Mouse (Mus musculus) megakaryocyte, embryonic 14.5 days (primary cell): ENCODE results near the gene Krt24. TPM values are rescaled to one million over a fixed set of nuclear protein-coding genes. Genes with fewer than 3 reads are reported as not detected.

ENCODE experiments used
- H3K27me3 ChIP-seq: replicated peaks from 2 replicates; pipeline ENCODE3; 2012; ENCODE audit warnings: inconsistent platforms
- H3K36me3 ChIP-seq: replicated peaks from 2 replicates; pipeline ENCODE3; 2012; ENCODE audit warnings: low read length, inconsistent platforms, mixed read lengths
- H3K4me1 ChIP-seq: 2 replicates; pipeline ENCODE4 v1.6.1; 2012; ENCODE audit warnings: inconsistent platforms
- H3K4me3 ChIP-seq: replicated peaks from 2 replicates; pipeline ENCODE3; 2012; ENCODE audit warnings: moderate library complexity, mild to moderate bottlenecking, inconsistent platforms
- H3K9me3 ChIP-seq: 2 replicates; pipeline ENCODE4 v1.6.1; 2012; ENCODE audit warnings: inconsistent platforms
- FLI1 ChIP-seq: IDR thresholded peaks from 2 replicates; pipeline ENCODE4 v1.6.1; 2012; ENCODE audit warnings: low read length, inconsistent platforms, mixed read lengths
- GATA1 ChIP-seq: IDR thresholded peaks from 3 replicates; pipeline ENCODE4 v1.6.1; 2012; ENCODE audit warnings: mixed read lengths, low read length, inconsistent platforms, borderline replicate concordance
- polyA plus RNA-seq: library from polyadenylated mRNA; stranded (reverse); fragments of >175 nt; gene quantifications from 2 replicates; pipeline ENCODE4 v1.2.3, GENCODE M21; 2012; ENCODE audit warnings: low replicate concordance; ENCODE audit not compliant: insufficient read depth

Gene Krt24
- polyA plus RNA-seq, 1 experiment, result not detected

- TF ChIP-seq GATA1 (no peak), FLI1 (no peak)
- Histone ChIP-seq H3K4me3 (peak overlapping the region; percentile 65), H3K4me1 (peaks cover 13% of the 10 kb centered on the region), H3K36me3 (no peaks in the 10 kb centered on the region), H3K9me3 (no peaks in the 10 kb centered on the region), H3K27me3 (peaks cover 17% of the 10 kb centered on the region)
These were observed 41.8 kb downstream of the Krt24 start for GRCm38 (mm10) chr11:99243200-99243819.

DNA sequence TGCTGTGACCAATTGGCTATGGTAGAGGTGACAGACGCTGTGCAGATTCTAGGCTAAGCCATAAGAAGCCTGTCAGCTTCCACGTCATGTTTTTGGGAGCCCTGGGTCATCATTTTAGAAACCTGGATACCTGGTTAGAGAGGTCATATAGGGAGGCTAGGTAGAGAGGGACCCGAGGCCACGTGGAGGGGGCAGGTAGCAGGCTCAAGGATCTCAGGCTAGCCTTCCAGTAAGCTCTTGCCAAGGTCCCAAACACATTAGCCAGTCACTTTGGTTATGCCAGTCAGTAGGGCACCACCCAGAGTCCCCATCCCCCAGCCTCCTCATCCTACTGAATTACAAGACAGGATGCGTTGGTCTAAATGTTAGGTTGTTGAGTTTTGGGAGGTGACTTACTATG is 43.0 kb downstream of the Krt24 start:
- H3K36me3 ChIP-seq, result no peaks in the 10 kb centered on the region
- no peak overlapping the region for H3K4me3 ChIP-seq
- TF ChIP-seq FLI1 (no peak), GATA1 (no peak)
- H3K4me1 ChIP-seq, result peaks cover 18% of the 10 kb centered on the region
- peaks cover 20% of the 10 kb centered on the region for H3K27me3 ChIP-seq
- H3K9me3 ChIP-seq, result no peaks in the 10 kb centered on the region

GRCm38 (mm10) chr11:99238468-99238867 is 46.6 kb downstream of the Krt24 start:
- Histone ChIP-seq H3K9me3 (no peaks in the 10 kb centered on the region), H3K27me3 (peaks cover 15% of the 10 kb centered on the region), H3K36me3 (no peaks in the 10 kb centered on the region), H3K4me3 (peak overlapping the region; percentile 71), H3K4me1 (peaks cover 9% of the 10 kb centered on the region)
- TF ChIP-seq GATA1 (no peak), FLI1 (no peak)

GRCm38 (mm10) chr11:99231049-99231816 is 53.8 kb downstream of the Krt24 start:
- peaks cover 19% of the 10 kb centered on the region for H3K36me3 ChIP-seq

GRCm38 (mm10) chr11:99230261-99231048 is 54.6 kb downstream of the Krt24 start, which contains the start of gene Smarce1:
Gene Smarce1, minus strand, starts transcription at chr11:99231017.
- peaks cover 27% of the 10 kb centered on the region for H3K36me3 ChIP-seq

More at GRCm38 (mm10) chr11:99231049-99231816, 53.8 kb downstream of the Krt24 start:
- Histone ChIP-seq H3K4me1 (peaks cover 24% of the 10 kb centered on the region), H3K9me3 (no peaks in the 10 kb centered on the region), H3K4me3 (peak overlapping the region; percentile 96), H3K27me3 (peaks cover 5% of the 10 kb centered on the region)
- TF ChIP-seq FLI1 (no peak), GATA1 (no peak)

More at GRCm38 (mm10) chr11:99230261-99231048, 54.6 kb downstream of the Krt24 start, which contains the start of gene Smarce1:
- peak within 1 kb of the TSS; percentile 96 for H3K4me3 ChIP-seq
- TF ChIP-seq FLI1 (no peak), GATA1 (no peak)
- H3K4me1 ChIP-seq, result peaks cover 26% of the 10 kb centered on the region
- H3K9me3 ChIP-seq, result no peaks in the 10 kb centered on the region
- H3K27me3 ChIP-seq, result peaks cover 5% of the 10 kb centered on the region

Other genes starting within 250 kb of the Krt24 start
- gene Igfbp4, start 244.0 kb downstream of the Krt24 start, polyA plus RNA-seq, result 28.0 and 111 TPM in 2 replicates
- 0.93 TPM in 1 of 2 replicates, not detected in the other for gene Tns4, start 196.0 kb downstream of the Krt24 start, polyA plus RNA-seq
- not detected in 2 replicates for gene Ccr7, start 130.2 kb downstream of the Krt24 start, polyA plus RNA-seq
- gene Smarce1, start 54.2 kb downstream of the Krt24 start, polyA plus RNA-seq, result 24.2 and 370 TPM in 2 replicates
- not detected in 2 replicates for gene Krt222, start 41.2 kb downstream of the Krt24 start, polyA plus RNA-seq
- not detected in 2 replicates for gene Krt25, start 37.7 kb upstream of the Krt24 start, polyA plus RNA-seq
- not detected in 2 replicates for gene Krt26, start 52.7 kb upstream of the Krt24 start, polyA plus RNA-seq
- gene Krt27, start 65.8 kb upstream of the Krt24 start, polyA plus RNA-seq, result not detected in 2 replicates
- gene Krt28, start 89.6 kb upstream of the Krt24 start, polyA plus RNA-seq, result not detected in 2 replicates
- gene Krt10, start 104.1 kb upstream of the Krt24 start, polyA plus RNA-seq, result 6.6 TPM in 1 of 2 replicates, not detected in the other
- gene Krt12, start 137.0 kb upstream of the Krt24 start, polyA plus RNA-seq, result not detected in 2 replicates
- not detected in 2 replicates for gene Krt20, start 152.9 kb upstream of the Krt24 start, polyA plus RNA-seq
- gene Krt23, start 207.9 kb upstream of the Krt24 start, polyA plus RNA-seq, result not detected in 2 replicates
- not detected in 2 replicates for gene Krt39, start 236.1 kb upstream of the Krt24 start, polyA plus RNA-seq